Mouse (Mus musculus): Measurements from ENCODE around the gene Kcnk6.

GRCm38 (mm10) chr7:29225520-29225919, 6.8 kb downstream of the Kcnk6 start:
- TF ChIP-seq MAX (IDR thresholded peaks at IDR 0.05; ENCODE audit: low read length) (no peak), CTCF (IDR thresholded peaks at IDR 0.05 in 2 of 3, conservative IDR thresholded peaks at IDR 0.05 in 1 of 3; ENCODE audit: control insufficient read depth in 1 of 3, insufficient read depth in 1 of 3, low read depth in 2 of 3, low read length in 3 of 3, poor library complexity in 1 of 3, severe bottlenecking in 1 of 3) (no peak), TCF12 (IDR thresholded peaks at IDR 0.05; ENCODE audit: low read depth, low read length) (no peak), EP300 (IDR thresholded peaks at IDR 0.05; ENCODE audit: low read depth in 1 of 2, low read length in 2 of 2) (no peak), CHD1 (IDR thresholded peaks at IDR 0.05; ENCODE audit: low read depth, low read length) (no peak), USF1 (IDR thresholded peaks at IDR 0.05; ENCODE audit: low read depth, low read length) (no peak), MAFK (IDR thresholded peaks at IDR 0.05; ENCODE audit: borderline replicate concordance, low read depth, low read length) (no peak), ZC3H11A (IDR thresholded peaks at IDR 0.05; ENCODE audit: low read depth, low read length) (no peak), ZNF384 (IDR thresholded peaks at IDR 0.05; ENCODE audit: low read depth, low read length) (no peak), CHD2 (IDR thresholded peaks at IDR 0.05; ENCODE audit: low read length) (no peak), BHLHE40 (IDR thresholded peaks at IDR 0.05; ENCODE audit: borderline replicate concordance, low read depth, low read length) (no peak), GABPA (IDR thresholded peaks at IDR 0.05; ENCODE audit: low read depth, low read length) (no peak)
